Mouse (Mus musculus): ENCODE results near the gene Cnn3. TPM values are rescaled to one million over a fixed set of nuclear protein-coding genes. Genes with fewer than 3 reads are reported as not detected.

Gene Cnn3
- total RNA-seq, 2 experiments from 2014 or later = 349 to 353 TPM

DNA sequence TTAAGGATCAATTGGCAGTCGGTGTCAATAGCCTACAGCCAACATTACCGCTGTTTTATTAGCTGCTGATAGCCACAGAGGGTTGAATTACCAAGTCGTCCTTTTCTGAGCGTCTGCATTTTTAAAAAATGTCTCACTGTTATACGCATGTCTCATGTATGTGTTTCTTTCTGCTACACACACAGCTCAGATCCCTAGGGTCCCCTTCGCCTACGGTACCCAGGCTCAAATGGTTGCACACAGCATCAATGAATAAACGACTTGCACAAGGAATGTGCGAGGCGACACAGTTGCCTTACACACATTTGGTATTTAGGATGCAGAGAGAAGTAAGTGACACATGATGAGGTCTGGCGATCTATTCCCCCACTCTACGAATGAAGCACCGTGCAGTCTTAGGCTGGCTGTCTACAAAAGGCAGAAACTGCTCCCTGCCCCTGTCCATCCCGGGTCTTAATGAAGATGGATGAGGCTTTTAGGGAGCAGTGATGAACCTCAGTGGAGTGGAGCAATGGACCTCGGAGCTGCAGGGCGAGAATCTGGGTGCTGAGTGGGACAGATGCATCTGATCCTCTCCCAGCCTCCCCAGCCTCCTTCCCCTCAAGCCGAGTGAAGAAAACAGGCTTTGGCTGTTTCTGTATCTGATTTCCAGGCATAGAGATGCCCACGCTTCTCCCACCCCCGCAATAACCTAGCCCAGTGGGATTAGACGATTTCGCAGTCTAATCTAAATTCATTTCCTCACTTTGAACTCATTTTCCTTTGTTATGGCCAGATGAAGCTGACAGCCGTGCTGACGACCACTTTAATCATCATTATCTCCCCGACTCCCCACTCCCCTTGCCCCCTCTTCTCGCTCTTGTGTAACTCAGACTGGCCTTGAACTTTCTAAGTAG is 57.2 kb downstream of the Cnn3 start:
- DNase-seq (ENCODE audit: low spot score in 2 of 2) = no peak

DNA sequence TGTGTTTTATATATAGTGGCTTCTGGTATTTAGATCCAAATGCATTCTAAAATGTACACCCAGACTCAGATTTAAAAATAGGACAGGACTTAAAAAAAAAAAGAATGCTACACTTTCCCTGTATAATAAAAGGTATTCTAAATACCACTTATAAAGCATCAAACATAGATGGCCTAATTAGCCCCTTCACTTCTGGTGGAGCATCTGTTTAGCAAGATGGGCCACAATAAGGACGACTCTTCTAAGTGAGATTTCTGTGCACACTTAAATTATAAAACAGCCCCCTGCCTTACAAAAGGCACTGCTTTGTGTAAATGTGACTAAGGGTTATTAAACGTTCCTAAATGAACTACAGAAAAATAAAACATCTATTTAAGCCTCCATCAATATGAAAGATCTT is 58.9 kb downstream of the Cnn3 start:
- no peak for DNase-seq (ENCODE audit: low spot score in 2 of 2)

DNA sequence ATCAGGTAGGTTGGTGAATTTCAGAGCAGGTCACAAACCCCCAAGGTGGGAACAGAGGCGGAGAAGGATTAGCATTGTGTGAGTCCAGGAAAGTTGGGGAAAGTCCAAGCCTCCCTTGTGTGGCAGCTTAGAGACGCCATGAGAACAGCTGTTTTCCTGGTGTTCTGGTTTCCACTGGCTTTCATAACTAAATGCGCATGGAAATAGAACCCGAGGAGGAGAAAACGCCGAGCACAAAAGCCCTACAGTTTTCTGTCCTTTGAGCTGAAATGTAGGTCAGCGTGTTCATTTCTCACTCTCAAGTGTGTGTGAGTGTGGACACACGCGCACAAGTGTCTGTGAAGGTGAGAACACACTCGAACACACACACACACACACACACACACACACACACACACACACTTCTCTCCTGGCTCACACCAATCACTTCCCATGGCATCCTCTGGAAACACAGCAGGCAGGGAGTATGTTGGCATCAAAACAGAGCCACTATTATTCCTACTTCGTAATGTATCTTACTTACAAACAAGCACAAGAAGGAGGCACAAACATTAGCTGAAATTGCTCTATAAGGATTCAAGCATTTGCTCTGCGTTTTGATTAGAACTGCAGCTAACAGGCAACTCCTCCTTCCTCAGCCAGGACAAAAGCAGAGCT is 63.3 kb downstream of the Cnn3 start:
- DNase-seq (ENCODE audit: low spot score in 2 of 2) = no peak

DNA sequence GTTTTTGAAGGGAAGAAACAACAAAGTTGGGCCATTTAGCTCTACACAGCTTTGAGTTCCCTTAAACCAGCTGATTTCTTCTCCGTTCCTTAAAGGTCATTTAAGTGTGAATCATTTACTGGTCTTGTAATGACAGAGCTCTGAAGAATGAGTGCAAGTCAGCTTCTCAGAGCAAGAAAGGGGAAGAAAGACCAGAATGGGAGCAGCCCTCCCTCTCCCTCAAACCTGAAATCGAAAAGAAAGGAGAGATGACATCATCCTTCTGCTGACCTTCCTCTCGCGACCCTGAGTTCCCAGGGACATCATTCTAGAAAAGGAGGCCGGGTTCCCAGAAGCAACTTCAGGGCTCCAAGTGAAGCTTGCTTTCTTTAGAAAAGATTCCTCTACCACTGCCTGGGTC is 64.6 kb downstream of the Cnn3 start:
- DNase-seq (ENCODE audit: low spot score in 2 of 2) = peak in 1 of 2 experiments; percentile 44

DNA sequence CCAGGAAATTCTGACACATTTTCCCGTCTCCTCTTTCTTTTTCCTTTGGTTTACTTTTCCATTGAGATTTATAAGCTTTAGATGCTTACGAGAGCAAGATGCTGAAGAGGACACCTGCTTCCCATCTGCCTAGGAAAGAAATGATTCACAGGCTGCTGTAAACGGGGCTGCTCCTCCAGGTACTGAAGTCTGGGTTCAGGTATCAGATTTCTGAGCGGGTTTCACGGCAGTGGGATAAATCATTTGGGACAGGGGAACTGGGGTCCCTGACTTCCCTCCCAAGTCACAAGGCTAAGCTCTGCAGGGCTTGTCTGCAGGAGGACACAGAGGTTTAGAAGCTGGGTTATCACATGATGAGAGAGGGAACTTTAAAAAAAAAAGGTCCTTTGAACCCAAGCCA is 65.7 kb downstream of the Cnn3 start:
- DNase-seq (ENCODE audit: low spot score in 2 of 2) = no peak

DNA sequence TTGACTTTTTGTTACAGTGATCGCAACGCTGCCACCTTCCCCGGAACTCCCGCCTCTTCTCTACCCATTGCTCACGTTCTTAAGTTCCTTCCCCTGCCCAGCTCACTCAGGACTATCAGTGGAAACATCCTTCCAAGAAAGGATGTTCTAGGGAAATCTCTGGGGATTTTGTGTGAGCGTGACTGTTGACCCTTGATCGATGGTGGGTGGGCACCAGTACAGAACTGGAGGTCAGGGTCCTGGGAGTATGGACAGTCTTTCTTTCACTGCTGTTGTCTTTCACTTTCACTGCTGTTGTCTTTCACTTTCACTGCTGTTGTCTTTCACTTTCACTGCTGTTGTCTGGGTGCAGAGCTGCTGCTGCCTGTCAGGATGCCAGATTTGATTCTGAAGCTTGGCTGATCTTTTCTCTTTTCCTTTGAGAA is 67.7 kb downstream of the Cnn3 start:
- DNase-seq (ENCODE audit: low spot score in 2 of 2) = no peak

DNA sequence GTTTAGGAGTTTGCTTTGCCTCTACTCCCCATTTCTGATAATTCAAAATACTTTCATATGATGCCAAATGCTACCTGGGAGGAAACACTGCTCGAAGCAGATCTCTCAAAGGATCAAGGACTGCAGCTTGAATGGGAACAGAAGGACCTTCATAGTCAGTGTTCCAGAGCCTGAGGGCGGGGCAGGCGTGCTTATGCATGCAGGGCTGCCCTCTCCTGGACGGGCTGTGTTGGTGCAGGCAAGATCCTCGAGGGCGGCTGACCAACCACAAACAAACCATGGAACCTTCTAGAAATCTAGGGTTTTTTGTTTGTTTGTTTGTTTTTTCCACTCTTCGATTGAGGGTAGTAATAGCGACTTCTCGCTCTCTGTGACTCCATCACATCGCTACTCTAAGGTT is 73.9 kb downstream of the Cnn3 start:
- DNase-seq (ENCODE audit: low spot score in 2 of 2) = peak; percentile 78 to 82

DNA sequence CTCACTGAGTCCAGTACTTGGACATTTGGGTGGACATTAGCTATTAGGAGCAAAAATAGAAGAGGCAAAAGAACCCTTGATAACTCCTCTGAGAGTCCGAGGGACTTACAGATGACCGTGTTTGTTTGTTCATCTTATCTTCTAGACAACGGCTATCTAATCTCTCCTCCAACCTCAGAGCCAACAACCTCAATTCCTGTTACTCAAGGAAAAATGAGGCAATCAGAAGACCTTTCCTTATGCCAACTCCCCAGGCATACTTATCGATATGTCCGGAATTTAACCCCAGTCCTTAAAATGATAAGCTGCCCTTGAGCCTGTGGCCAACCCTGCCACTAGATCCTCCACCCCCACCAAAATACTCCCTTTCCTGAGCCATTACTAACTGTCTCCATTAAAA is 74.4 kb downstream of the Cnn3 start:
- DNase-seq (ENCODE audit: low spot score in 2 of 2) = no peak

DNA sequence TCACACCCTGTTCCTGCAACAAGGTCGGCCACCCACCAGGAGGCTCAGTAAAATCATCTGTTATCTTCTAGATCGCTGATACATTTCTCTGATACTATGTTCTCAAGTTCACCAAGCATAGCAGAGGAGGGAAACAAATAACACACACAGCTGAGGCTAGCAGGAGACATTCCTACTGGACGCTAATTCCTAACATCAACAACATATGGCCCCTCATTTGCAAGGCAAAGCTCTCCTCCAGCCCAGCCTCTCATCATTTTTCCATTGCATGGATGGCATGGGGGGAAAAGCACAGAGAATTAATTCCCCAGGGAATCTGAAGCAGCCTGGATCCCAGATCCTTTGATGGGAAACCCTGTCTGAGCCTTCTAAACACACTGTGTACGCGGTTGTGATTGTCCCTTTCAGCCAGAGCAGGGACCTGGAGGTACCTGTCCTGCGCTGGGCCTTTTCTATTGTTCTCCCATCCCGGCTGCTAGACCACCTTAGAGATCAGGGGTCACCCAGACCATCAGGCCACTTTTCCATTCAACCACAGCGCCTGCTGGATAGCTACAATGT is 78.7 kb downstream of the Cnn3 start:
- DNase-seq (ENCODE audit: low spot score in 2 of 2) = no peak

DNA sequence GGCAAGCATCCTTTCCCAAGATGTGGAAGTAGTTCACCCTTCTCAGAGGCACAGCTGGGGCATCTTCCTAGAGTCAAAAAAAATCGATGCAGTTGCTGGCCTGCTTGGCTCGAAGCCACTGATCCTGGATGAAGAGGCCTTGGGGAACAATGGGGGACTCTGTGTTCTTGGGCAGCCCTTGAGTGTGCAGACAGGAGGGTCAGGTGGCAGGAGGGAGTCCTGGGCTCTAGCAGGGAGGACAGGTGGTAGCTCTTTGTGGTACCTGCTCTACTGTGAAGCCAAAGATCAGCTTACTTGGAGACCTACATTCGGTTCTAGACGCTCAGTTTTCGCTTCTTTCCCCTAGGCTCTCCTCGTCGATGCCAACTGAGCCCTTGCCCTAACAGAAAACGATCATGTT is 79.9 kb downstream of the Cnn3 start:
- no peak for DNase-seq (ENCODE audit: low spot score in 2 of 2)

DNA sequence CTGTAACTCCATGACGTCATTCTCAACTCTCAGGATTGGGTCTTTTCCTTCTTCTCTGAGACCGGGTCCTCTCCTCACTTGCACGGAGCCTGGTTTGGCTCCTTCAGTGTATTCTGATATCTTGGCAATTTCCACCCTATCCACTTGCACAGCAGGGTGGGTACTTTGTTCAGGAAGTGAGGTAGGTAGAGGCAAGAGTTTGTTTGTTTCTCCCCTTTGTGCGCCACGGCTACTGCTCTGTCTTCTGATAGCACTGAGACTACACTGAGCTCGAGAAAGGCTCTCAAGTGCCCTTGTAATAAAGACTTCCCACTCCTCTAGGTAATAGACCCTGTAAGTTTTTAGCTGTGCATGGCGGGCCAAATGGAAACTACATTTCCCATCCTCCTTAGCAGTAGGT is 80.5 kb downstream of the Cnn3 start:
- DNase-seq (ENCODE audit: low spot score in 2 of 2) = no peak

DNA sequence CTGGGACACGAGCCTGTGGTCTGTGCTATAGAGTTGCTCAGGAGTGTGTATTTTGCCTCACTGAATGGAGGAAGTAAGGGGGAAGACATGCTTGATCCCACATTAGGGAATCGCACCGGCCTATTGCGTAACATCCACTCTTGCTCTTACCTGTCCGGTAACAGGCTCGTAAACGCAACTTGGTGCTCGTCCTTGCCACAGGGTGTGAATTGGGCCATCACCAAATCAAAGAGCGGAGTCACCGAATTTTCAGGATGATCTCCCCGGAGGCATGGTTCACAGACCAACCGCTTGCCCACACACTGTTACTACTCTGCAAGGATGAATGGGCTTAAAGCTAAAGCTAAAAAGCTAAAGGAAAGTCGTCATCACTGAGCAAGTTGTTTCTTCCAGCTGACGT is 81.4 kb downstream of the Cnn3 start:
- DNase-seq (ENCODE audit: low spot score in 2 of 2) = no peak

Other genes with a start within 250 kb of the Cnn3 start
- gene Tmem56, start 143.4 kb upstream of the Cnn3 start, total RNA-seq (2021) = 10 to 100 TPM; 41.4 to 46.5 TPM
- 10 to 100 TPM; 31.8 to 32.1 TPM for gene Alg14, start 134.7 kb upstream of the Cnn3 start, total RNA-seq (2021)
- 10 to 100 TPM; 20.3 to 24.1 TPM for gene Slc44a3, start 105.9 kb downstream of the Cnn3 start, total RNA-seq (2021)
- not detected for gene 4930432M17Rik, start 244.3 kb downstream of the Cnn3 start, total RNA-seq (2021)